Mouse (Mus musculus) left cerebral cortex, postnatal 4 days (tissue): ENCODE data around the gene 1110004F10Rik. TPM values are rescaled to one million over a fixed set of nuclear protein-coding genes. Genes with fewer than 3 reads are reported as not detected.
"Not testable (repeated sequence)": the region's sequence is repeated elsewhere in the genome, so short reads cannot be mapped to it uniquely, and the experiment has no call there.

Experiments used
- DNase-seq: peaks from one replicate; pipeline ENCODE4 v3.0.0-alpha.2; 2022
- intact Hi-C: fragments of 180-260 bp; cut with DNase I; formaldehyde crosslinking; loops from one replicate; pipeline ENCODE4 v1.15.1; 2025
- total RNA-seq, 2 experiments: library from RNA; stranded (reverse); gene quantifications; 2 replicates each; pipeline ENCODE4 v1.2.3; 2021

Gene 1110004F10Rik
- total RNA-seq, 2 experiments from 2014 or later, result 161 to 174 TPM

DNA sequence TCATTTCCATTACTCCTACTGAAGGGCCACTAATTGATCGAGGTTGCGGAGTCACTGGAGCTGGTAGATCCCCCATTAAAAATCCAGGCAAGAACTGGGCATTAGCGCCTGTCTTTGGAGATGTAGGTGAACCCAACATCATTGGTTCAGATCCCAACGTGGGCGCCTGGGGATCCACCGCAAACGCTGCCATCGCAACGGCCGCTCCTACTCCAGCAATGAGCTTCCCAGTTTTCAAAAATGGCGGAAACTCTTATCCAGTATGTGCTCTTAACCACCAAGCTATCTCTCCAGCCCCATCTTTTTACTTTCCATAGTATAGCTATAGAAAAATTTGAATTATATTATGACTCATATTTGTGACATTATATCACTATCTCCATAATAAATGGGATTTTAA, 45.2 kb downstream of the 1110004F10Rik start, which contains the start of gene Gm4353:
TSS of gene Gm4353 (minus strand) at position 270 of the 400 bp plus-strand sequence.
- DNase-seq, intact Hi-C loops: not testable (repeated sequence)

DNA sequence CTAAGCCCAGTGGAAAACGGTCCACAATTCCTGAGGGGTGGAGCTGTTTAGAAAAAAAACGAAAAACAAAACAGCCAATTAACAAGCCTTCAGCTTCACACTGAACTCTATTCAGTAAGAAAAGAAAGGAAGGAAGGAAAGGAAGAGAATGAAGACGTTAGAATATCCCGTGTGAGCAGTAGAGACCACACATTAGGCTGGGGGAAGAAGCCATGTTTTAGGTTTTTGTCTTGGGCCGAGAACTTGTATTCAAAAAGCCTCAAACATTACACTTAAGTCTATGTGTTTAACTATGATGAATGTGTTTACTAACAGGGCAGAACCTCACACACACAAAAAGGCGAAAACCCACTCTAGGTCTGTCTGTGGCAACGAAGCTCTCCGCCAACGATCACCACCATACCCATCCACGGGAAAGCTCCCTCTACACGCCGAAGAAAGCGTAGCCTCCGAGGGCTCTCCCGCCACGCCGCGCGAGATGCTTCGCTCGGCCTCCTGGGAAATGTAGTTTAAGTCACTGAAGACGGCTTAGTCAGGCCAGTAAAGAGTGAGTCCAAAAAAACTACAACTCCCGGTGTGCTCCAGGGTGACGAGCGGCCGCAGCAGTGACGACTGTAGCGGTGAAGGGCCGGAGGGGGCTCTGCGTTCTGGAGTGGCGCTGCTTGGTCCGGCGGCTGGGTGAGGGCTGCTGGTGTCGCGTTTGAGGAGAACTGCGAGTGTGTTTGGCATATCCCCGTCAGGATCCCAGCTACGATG, 53.7 kb downstream of the 1110004F10Rik start:
- intact Hi-C loops, result no loop called here

DNA sequence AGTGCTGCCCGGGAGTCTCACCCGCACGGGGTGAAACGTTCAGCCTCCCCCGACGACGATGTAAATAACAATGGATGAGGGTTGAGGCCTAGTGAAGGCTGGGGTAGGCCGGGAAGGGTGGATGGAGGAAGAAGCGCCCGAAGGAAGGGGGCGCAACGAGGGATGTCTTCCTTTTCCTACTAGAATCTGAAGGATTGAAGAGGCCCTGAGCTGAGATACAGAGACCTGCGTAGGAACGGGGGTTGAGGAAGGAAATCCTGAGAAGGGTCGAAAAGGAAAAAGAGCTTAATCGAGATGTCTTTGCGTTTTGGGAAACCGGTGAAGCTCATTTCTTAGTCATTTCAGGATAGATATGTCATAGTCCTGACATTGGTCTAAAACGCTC, 54.3 kb downstream of the 1110004F10Rik start:
- intact Hi-C loops, result no loop called here
- no peak for DNase-seq

More for the DNA sequence above, 53.7 kb downstream of the 1110004F10Rik start:
- DNase-seq, result peak; percentile 95

DNA sequence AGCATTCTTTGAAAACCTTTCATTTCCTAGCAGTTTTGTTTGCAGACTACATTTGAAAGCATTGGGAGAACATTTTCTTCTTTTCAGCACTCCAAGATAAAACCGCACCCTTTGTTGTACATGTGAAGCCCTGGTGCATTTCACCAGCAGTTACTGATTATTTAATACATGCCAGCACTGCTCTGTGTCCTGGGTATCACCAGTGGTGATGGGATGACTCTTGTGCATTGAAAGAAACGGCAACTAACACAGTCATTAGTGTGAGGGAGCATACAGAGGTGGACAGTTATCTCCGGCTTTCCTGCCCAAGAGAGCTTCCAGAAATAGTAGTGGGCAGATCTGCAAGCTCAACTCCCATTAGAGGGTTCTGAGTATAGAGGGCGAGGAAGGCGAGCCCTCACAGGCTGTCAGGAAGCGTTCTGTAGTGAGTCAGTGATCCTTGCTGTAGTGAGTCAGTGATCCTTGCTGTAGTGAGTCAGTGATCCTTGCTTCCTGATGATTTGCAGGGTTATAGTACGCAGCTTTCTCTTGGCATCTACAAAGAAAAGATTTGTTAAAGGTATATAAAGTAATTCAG, 60.8 kb downstream of the 1110004F10Rik start:
- intact Hi-C loops, result no loop called here
- DNase-seq, result no peak

DNA sequence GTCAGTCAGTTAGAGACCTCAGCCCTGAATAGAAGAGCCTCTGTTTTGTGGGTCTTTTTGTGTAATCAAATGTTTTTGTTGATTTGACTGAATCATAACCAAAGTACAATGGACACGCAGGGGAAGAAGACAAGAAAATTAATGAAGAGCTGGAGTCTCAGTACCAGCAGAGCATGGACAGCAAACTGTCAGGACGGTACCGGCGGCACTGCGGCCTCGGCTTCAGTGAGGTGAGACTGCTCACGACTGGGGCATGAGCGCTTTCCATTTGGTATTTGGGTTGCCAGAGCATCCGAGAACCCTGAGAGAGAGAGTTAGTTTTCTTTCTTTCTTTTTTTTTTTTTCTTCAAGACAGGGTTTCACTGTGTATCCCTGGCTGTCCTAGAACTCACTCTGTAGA, 63.9 kb downstream of the 1110004F10Rik start:
- no peak for DNase-seq
- intact Hi-C loops, result no loop called here

DNA sequence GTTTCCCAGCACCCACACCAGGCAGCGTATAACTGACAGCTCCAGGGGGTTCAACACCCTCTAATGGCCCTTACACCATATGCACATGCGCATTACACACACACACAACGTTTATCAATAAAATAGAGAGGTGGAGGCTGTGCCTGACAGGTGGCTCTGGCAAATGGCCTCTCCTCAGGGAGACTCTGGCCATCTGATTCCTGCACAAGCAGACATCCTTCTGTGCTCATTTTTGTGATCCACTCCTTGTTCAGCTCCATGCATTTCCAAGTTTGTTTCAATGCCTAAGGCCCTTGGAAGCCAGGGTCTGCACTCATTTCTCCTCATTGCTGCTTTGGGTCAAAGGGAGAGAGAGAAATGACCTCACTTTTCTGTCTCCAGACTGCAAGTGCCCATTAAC, 71.5 kb downstream of the 1110004F10Rik start:
- intact Hi-C loops, result no loop called here
- DNase-seq, result no peak

DNA sequence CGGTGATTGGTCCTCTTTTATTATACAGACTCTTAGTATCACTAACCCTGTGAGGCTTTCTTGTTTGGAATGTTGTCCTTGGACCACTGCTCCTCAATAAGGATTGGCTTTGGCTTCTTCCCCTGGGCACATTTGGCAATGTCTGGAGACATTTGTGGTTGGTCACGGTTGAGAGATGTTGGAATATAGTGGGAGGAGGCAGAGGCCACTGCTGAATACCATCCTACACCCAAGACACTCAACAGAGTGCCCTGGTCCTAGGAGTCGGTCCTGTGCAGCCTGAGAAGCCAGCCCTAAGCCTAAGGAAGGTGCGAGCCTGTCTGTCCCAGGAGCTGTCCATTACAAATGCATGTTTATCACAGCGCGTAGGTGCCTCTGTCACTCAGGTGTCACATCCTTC, 72.3 kb downstream of the 1110004F10Rik start:
- intact Hi-C loops, result no loop called here
- DNase-seq, result no peak

DNA sequence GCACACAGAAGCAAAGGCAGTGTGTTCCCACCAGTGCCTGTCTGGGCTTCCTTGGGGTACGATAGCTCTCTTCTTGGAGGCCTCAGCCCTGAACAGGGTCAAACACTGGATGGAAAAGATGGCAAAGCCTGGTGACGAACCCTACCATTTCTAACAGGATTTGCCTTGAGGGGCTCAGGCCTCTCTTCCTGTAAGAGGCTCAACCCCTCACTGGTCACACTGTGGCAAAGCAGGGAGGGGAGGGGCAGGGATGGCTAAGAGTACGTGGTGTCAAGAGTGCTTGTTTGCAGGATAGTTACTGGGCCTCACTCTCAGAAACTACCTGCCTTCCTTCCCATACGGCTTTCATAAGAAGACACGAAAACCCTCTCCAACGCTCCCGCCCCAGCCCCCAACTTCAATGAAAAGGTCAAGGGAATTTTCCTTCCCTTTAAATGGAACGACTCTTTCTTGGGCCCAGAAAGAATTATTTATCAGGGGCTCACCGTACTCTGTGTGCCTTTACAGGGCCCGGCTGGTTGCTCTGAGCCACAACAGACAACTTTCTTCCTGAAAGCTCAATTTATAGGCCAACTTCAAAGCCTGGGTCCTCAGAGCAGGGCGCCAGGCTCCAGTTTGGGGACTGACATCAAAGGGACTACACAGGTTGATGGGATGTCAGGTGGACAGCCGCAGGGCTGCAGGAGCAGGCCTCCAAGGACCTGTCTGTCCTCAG, 76.2 kb downstream of the 1110004F10Rik start:
- intact Hi-C loops, result no loop called here
- no peak for DNase-seq

DNA sequence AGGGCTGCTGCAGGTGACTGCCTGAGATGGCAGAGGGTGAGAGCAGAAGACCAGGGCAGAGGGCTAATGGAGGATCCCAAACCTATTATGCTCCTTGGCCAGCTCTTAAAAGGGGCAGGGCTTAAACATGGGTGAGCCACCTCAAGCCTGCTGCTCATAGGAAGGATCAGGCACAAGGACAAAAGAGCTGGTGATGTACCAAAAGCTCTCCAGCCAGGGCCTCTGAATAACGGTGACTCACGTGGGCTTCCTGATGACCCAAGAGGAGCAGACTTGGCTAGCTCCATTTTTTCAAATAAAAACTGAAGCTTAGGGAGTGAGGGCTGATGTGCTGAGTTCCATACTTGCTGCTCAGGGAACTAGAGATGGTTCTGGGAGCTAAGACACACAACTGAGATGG, 76.8 kb downstream of the 1110004F10Rik start:
- DNase-seq, result no peak
- intact Hi-C loops, result no loop called here

DNA sequence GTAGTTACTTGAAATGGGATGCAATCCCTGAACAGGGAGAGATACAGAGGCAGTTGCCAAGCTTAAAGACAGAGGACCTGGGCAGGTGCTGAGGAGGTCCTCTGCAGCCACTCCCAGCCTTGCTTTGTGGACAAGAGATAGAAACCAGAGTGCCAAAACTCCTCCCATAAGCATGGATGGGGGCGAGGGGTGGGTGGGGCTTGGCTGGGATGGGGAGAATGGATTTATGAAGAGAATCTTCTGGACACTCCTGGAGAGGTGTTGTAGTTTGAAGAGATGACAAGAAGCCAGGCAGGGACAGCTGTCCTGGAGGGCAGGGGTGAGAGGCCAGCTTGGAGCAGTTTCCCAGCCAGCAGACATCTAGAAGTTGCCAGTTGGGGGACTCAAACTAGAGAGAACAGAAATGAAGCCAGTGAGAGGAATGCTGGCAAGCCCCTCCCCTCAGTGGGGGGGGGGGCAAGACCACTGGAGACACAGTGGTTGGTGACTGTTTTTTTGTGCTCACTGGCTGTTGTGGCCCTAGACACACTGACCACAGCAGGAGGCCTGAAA, 80.2 kb downstream of the 1110004F10Rik start:
- intact Hi-C loops, result no loop called here
- DNase-seq, result peak; percentile 54

DNA sequence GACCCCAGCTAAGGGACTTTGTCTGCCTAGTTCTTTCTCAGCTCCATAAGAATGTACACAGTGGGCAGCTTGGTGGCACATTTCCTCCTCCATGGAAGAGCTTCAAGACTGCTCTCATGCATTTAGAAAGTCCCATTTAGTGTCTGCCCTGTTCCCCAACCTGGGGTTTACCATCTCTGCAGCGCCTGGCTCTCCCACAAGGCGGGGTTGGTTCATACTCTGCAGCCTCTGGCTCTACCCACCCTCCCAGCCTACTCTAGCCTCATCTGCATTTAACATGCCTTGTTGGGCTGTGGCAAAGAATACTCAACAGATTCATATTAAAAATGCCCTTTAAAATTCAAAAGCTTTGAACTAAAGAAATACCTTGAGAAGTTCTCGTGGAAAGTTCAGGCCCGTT, 81.5 kb downstream of the 1110004F10Rik start:
- intact Hi-C loops, result no loop called here
- DNase-seq, result no peak

DNA sequence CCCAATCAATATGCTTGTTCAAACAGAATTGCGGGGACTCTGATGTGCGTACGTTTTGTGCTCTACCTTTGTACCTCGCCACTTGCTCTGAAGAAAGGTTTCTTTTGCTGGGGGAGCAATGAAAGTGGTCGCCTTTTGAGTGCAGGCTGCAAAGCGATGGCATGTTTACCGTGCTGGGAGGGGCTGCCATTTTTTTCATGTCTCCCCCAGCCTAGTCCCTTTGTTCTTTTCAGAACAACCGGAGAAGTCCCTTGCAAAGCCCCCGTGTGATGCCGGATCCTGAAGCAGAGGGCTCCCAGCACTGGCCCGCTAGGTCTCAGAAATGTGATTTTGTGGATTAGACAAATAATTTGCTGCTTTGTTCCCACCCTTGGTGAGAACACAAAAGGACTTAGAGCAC, 82.0 kb downstream of the 1110004F10Rik start:
- intact Hi-C loops, result no loop called here
- DNase-seq, result no peak

DNA sequence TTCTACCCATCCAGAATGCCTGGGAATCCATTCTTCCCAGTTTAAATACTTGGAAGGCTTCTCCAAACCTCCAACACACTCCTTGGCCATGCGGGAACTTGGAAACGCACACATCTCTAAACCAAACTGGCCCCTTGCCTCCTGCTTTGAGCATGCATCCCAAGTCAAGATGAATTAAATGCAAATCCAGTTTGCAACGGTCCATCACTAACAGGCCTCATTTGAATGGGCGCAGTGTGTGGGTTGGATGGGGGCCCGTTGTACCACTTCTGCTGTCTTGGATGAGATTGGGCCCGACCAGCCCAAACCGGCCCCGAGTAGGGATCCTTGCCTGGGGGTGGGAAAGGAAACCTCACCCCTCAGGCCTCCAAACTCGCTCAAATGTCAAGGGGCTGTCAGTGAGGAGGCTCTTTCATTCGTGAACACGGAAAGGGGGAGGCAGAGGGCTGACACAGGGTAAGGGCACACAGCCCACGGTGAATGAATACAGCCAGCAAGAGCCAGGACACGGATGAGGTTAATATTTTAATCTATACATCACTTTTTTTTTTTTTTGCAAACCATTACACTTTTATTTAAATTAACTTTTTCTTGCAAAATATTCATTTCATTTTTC, 83.9 kb downstream of the 1110004F10Rik start:
- intact Hi-C loops, result no loop called here
- peak; percentile 92 for DNase-seq

DNA sequence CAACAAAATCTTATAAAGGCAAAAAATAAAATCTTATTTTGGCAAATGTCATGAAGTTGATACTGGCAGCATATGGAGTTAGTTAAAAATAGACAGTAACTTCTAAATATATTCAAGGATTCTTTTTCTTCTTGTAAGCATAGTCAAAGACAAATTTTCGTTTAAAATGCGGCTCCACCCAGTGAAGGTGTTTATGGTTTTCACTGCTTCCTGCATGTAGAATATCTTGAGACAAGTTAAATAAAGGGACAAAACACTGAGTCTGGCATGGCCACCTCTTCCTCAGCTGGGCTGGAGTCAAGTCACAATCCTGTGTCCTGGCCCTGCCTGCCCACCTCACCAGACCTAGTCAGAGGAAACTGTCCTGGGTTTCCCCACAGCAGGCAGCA, 84.4 kb downstream of the 1110004F10Rik start:
- intact Hi-C loops, result no loop called here
- DNase-seq, result no peak

DNA sequence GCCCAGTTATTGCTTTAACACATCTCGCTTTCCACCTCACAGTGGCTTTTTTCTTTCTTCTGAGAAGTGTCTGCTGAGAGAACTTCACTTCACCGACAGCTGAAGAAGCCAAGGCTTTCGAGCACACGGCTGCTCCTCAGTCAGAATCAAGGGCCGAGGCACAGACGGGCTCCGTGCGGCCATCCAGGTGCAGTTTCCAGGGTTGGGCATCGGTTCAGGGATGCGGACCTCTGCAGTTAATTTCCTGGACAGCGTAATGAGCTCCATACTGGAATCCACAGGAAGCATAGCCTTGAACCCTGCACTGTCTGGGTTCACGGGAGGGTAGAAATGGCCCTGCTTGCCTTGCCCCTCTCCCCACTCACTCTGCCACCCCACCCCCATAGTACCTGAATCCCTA, 84.9 kb downstream of the 1110004F10Rik start:
- intact Hi-C loops, result no loop called here

DNA sequence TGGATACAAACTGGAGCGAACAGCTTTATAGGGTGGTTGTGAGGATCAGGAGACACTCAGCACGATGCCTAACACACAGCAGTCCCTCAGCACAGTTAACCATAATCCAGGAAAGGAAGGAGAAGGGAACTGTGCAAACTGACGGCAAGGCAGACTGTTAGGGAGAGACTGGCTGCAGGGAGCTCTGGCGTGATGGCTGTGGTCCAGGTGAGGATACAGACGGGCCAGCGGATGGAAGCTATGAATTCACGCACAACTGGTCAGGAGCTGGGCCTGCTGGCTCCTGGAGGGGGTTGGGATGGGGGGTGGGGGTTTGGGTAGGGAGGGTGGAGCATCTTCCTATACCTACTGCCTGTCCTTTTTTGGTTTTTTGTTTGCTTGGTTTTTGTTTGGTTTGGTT, 86.5 kb downstream of the 1110004F10Rik start:
- intact Hi-C loops, result no loop called here
- DNase-seq, result peak; percentile 74

More for the DNA sequence above, 84.9 kb downstream of the 1110004F10Rik start:
- DNase-seq, result no peak

DNA sequence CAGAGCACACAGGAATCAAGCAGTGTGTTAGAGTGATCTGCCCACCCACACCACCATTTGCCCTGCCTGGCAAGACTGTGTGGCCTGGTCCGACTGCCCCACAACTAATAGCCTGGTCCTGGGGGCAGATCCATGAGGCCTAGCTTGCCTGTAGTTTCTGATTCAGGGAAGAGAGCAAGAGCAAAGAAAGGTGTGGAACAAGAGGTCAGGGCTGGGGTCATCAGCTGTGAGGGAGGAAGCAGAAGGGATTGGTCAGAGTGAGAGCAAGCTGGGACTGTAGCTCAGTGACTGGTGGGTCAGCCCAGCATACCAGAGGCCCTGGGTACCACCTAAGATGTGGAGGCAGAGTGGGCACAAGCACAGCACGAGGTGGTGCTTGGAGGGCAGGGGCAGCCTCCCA, 87.9 kb downstream of the 1110004F10Rik start:
- intact Hi-C loops, result no loop called here
- no peak for DNase-seq

DNA sequence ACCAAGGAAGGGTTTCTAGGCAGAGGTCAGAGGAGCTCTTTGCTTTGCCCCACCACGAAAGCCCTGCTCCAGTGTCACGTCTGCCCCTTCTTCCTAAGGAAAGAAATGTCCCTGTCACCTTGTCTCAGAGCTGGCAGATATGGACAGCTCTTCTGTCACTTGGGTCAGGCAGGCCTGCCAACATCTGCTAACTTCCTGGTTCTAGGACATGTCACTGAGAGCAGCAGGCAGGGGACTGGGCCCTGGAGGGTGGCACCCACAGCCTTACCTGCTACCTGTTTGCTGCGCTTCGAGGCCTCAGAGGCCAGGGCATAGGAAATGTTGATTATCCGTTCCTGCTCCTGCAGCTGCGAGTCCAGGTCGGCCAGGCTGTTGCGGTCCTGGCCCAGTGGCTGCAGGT, 89.1 kb downstream of the 1110004F10Rik start:
- DNase-seq, result no peak
- intact Hi-C loops, result no loop called here

DNA sequence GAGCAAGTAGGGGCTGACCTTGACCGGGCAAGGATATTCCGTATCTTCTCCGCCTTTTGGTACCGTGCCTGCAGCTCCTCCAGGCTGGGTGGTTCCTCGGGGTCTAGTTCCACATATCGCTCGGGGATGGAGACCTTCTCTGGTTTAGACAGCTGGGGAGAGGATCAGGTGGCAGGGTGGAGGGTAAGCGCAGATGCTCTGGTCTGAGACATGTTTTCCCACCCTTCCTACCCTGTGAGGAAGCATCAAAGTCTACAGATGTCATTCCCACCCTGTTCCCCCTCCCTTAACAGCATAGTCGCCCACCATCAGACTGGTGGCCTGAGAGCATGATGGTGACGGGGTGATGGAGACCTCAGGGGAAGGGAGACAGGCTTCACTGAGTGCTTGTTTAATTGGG, 90.2 kb downstream of the 1110004F10Rik start:
- intact Hi-C loops, result no loop called here
- DNase-seq, result no peak

DNA sequence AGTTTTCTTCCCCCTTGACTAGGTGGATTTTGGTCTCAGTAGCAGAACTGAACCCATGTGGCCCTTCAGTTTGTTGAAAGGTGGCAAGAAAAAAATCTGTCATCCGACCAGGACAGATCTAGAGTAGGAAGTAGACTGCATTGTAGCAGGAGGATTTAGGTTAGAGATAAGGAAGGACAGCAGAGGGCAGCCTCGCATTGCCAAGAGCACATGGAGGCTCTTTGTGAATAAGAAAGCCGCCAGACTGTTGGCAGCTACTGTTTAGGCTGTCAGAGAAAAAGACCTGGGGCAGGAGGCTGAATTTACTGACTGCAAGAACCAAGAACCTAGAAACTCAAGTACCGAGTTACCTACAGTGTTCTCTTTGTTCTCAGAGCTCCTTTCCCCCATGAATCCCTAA, 92.2 kb downstream of the 1110004F10Rik start:
- intact Hi-C loops, result no loop called here
- peak; percentile 70 for DNase-seq

DNA sequence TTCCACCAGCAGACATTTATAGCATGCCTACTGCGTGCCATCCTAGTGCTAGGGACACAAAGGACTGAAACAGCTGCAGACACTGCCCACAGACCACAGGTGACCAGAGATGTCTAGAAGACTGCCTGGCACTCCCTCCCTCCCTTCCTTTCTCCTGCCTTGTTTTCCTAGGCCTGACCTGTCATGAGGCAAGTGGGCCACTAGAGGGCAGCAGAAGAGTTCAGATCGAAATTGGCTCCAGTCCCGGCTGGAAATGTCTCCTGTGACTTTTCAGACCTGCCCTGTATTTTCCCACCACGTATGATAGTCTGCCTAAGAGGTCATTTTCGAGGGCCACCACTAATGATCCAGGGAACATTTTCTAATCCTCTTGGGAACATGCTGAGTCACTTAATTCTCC, 92.9 kb downstream of the 1110004F10Rik start:
- peak; percentile 87 for DNase-seq
- intact Hi-C loops, result no loop called here
